Mouse (Mus musculus) limb, embryonic 14.5 days (tissue): ENCODE data around the gene Cadm4. TPM values are rescaled to one million over a fixed set of nuclear protein-coding genes. Genes with fewer than 3 reads are reported as not detected.

ENCODE experiments used
- ATAC-seq: fragments of 200-750 bp; cut with Nextera tagmentation; 2 replicates; pipeline ENCODE4 v1.8.0; 2017; ENCODE audit warnings: low read depth, moderate number of reproducible peaks, moderate TSS enrichment; ENCODE audit not compliant: low FRiP score
- DNase-seq: peaks from one replicate; pipeline ENCODE4 v3.0.0-alpha.2; 2015; ENCODE audit warnings: low spot score
- H3K27ac ChIP-seq: fragments of 300-500 bp; sonication (generic); replicated peaks from 2 replicates; pipeline ENCODE4 v1.5.1; 2014; ENCODE audit warnings: low read depth, mild to moderate bottlenecking, low read length, moderate library complexity, mixed read lengths
- H3K27me3 ChIP-seq: fragments of 300-500 bp; sonication (generic); 2 replicates; pipeline ENCODE4 v1.6.1; 2014; ENCODE audit warnings: low read length, mixed read lengths; ENCODE audit not compliant: control insufficient read depth, insufficient read depth
- H3K36me3 ChIP-seq: fragments of 300-500 bp; sonication (generic); 2 replicates; pipeline ENCODE4 v1.6.1; 2014; ENCODE audit warnings: mild to moderate bottlenecking, low read length, moderate library complexity, mixed read lengths; ENCODE audit not compliant: control insufficient read depth, insufficient read depth
- H3K4me1 ChIP-seq: fragments of 300-500 bp; sonication (generic); 2 replicates; pipeline ENCODE4 v1.6.1; 2014; ENCODE audit warnings: antibody characterized with exemption, low read length, mixed read lengths; ENCODE audit not compliant: control insufficient read depth, insufficient read depth
- H3K4me2 ChIP-seq: fragments of 300-500 bp; sonication (generic); replicated peaks from 2 replicates; pipeline ENCODE4 v1.6.1; 2014; ENCODE audit warnings: low read depth, mild to moderate bottlenecking, low read length, moderate library complexity; ENCODE audit not compliant: severe bottlenecking
- H3K4me3 ChIP-seq: fragments of 300-500 bp; sonication (generic); replicated peaks from 2 replicates; pipeline ENCODE4 v1.5.1; 2014; ENCODE audit warnings: low read length
- H3K9ac ChIP-seq: fragments of 300-500 bp; sonication (generic); 2 replicates; pipeline ENCODE4 v1.6.1; 2014; ENCODE audit warnings: mild to moderate bottlenecking, low read depth, low read length, moderate library complexity; ENCODE audit not compliant: severe bottlenecking
- H3K9me3 ChIP-seq: fragments of 300-500 bp; sonication (generic); 2 replicates; pipeline ENCODE4 v1.6.1; 2016; ENCODE audit warnings: low read length; ENCODE audit not compliant: control insufficient read depth
- POLR2A ChIP-seq: fragments of 200-500 bp; IDR thresholded peaks from 2 replicates; pipeline ENCODE4 v1.8.0; 2012; ENCODE audit warnings: inconsistent platforms, mild to moderate bottlenecking, moderate library complexity, borderline replicate concordance; ENCODE audit not compliant: insufficient read depth, insufficient read length; ENCODE audit errors: extremely low read depth
- WGBS: fragments of 180-500 bp; shearing (Covaris S2); extraction: QIAGEN DNeasy Blood & Tissue Kit; methylation state at CpG from one replicate; pipeline ENCODE4 v1.1.7; 2014; 5-methylcytosine and 5-hydroxymethylcytosine counted together
- polyA plus RNA-seq, 2 experiments: library from polyadenylated mRNA; depleted of rRNA in 1 of 2; stranded (reverse) in 1 of 2; unstranded in 1 of 2; fragments of >200 nt; fragmentation: Nextera tagmentation in 1 of 2; extraction: Ambion mirVana in 1 of 2; gene quantifications; 2 replicates each; pipeline versions ENCODE4 v1.2.1 to v1.2.3; 2012 to 2014

The Cadm4 gene
- polyA plus RNA-seq, 2 experiments: 2.1 to 21.1 TPM

GRCm38 (mm10) chr7:24485481-24485880 lies 3.7 kb downstream of the Cadm4 start:
- H3K27ac ChIP-seq: no peak overlapping the region
- no peak for ATAC-seq
- no peak for TF ChIP-seq POLR2A

DNA sequence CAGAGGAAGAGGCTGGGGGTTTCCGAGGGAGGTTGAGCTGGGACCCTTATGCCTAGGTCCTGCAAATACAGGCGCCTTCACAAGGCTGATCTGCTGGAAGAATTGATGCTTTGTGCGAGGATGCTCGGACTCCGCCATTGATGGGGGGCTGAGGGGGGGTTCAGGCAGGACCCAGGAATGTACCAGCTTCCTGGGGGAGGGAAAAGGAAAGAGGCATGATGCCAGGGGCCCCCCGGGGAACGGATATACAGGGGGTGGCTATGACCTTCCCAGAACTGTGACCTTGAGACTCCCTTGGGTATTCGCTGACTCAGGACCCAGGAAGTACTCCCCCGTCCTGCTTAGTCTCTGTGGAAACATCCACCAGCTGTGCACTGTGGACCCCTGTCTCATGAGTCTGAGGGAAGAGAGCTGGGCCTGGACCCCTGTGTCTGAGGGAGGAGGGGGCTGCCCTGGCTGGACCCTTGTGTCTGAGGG lies 4.9 kb downstream of the Cadm4 start:
- WGBS: 58% methylated on average over 9 of the region's 9 CpGs
- ATAC-seq: no peak; the same call in 1 of the 2 replicates
- H3K27me3 ChIP-seq: peaks cover 4% of the 10 kb centered on the region; the same call in 1 of the 2 replicates
- TF ChIP-seq POLR2A: no peak
- H3K4me2 ChIP-seq: no peak overlapping the region
- H3K9me3 ChIP-seq: no peaks in the 10 kb centered on the region
- H3K36me3 ChIP-seq: no peaks in the 10 kb centered on the region
- no peak overlapping the region; the same call in 1 of the 2 replicates for H3K9ac ChIP-seq
- no peak overlapping the region for H3K27ac ChIP-seq
- no peak for DNase-seq
- H3K4me3 ChIP-seq: no peak overlapping the region
- H3K4me1 ChIP-seq: no peaks in the 10 kb centered on the region

More at GRCm38 (mm10) chr7:24485481-24485880, 3.7 kb downstream of the Cadm4 start:
- Histone ChIP-seq H3K27me3 (peaks cover 9% of the 10 kb centered on the region; the same call in 1 of the 2 replicates), H3K9ac (no peak overlapping the region), H3K4me2 (no peak overlapping the region), H3K36me3 (no peaks in the 10 kb centered on the region), H3K9me3 (no peaks in the 10 kb centered on the region), H3K4me3 (no peak overlapping the region), H3K4me1 (no peaks in the 10 kb centered on the region)
- 80% methylated on average over 9 of the region's 9 CpGs for WGBS
- no peak for DNase-seq

DNA sequence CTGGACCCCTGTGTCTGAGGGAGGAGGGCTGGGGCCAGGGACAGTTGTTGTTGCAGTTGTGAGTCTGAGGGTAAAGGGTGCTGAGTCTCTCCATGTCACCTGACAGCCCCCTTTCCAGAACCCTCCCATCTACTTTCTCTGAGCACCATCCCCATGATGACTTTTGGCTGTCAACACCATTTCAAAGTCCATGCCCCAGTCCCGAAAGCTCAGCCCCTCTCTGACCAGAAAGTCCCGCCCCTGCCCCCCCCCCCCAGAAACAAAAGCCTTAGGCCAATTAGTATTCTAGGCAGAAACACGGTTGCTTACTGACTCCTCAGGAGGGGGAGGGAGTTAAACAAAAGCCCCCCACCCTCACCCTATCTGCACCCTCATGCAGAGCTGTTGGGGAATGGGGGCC lies 5.6 kb downstream of the Cadm4 start:
- no peak overlapping the region for H3K27ac ChIP-seq
- DNase-seq (no peak), ATAC-seq (no peak)
- H3K9me3 ChIP-seq: no peaks in the 10 kb centered on the region
- no peaks in the 10 kb centered on the region for H3K36me3 ChIP-seq
- H3K4me2 ChIP-seq: no peak overlapping the region
- H3K4me3 ChIP-seq: no peak overlapping the region
- 27% methylated on average over 3 of the region's 3 CpGs for WGBS
- peaks cover 4% of the 10 kb centered on the region; the same call in 1 of the 2 replicates for H3K27me3 ChIP-seq
- no peaks in the 10 kb centered on the region for H3K4me1 ChIP-seq
- H3K9ac ChIP-seq: no peak overlapping the region
- no peak for TF ChIP-seq POLR2A

DNA sequence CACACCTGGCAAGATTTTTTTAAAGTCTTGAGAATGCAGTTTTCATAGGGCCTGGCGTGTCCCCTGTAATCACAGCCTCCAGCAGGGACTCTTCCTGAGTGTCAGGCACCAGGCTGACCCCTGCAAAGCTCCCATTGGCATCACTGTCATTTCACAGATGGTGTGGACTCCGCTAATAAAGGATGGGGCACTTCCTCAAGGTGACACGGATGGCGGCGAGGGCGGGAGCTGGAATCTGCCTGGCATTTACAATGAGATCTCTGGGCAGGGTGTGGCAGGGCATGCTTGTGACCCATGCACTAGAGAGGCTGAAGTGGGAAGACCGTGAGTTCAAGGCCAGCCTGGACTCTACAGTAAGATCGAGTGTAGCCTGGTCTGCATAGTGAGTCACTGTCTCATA lies 6.5 kb downstream of the Cadm4 start:
- no peak for ATAC-seq
- Histone ChIP-seq H3K27me3 (no peaks in the 10 kb centered on the region), H3K4me2 (no peak overlapping the region), H3K4me1 (no peaks in the 10 kb centered on the region), H3K9ac (no peak overlapping the region), H3K4me3 (no peak overlapping the region), H3K27ac (no peak overlapping the region), H3K9me3 (no peaks in the 10 kb centered on the region), H3K36me3 (no peaks in the 10 kb centered on the region)
- no peak for TF ChIP-seq POLR2A
- DNase-seq: no peak
- 80% methylated on average over 8 of the region's 8 CpGs for WGBS

DNA sequence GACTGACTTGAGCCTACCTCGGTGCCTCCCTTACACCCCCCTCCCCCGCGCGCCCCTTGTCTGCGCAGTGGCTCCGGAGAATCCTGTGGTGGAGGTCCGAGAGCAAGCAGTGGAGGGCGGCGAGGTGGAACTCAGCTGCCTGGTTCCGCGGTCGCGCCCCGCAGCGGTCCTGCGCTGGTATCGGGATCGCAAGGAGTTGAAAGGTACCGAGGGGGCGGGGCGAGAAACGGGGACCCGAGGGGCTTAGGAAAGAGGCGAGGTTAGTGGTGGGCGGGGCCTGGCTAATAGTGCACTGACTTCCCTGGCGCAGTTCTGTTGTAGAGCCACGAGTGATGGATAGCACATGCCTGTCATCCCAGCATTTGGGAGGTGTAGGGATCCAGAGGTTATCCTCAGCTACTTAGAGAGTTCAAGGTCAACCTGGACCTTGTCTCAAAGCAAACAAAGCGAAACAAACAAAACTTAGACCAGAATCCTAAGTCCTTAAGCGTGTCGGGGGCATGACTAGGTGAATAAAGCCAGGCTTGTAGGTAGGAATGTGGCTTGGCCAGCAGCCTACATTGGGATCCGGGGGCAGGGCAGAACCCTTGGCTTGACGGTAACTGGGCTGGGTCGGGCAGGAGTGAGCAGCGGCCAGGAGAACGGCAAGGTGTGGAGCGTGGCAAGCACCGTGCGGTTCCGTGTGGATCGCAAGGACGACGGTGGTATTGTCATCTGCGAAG lies 18.2 kb downstream of the Cadm4 start:
- H3K27ac ChIP-seq: no peak overlapping the region

More for the DNA sequence above, 18.2 kb downstream of the Cadm4 start:
- no peak for TF ChIP-seq POLR2A
- Histone ChIP-seq H3K27me3 (peaks cover 20% of the 10 kb centered on the region), H3K9ac (peak overlapping the region; percentile 45; the same call in 1 of the 2 replicates), H3K4me3 (peak overlapping the region; percentile 38), H3K4me2 (peak overlapping the region; percentile 56), H3K9me3 (peaks cover 4% of the 10 kb centered on the region; the same call in 1 of the 2 replicates), H3K36me3 (no peaks in the 10 kb centered on the region), H3K4me1 (peaks cover 3% of the 10 kb centered on the region; the same call in 1 of the 2 replicates)
- peak; percentile 42 for ATAC-seq
- peak; percentile 63 for DNase-seq
- 12% methylated on average over 41 of the region's 43 CpGs for WGBS
